Mouse (Mus musculus) T-cell, adult 66 days (primary cell): Measurements from ENCODE around the gene Rbms1. TPM values are rescaled to one million over a fixed set of nuclear protein-coding genes. Genes with fewer than 3 reads are reported as not detected.

Experiments
- total RNA-seq, 2 experiments: library from RNA; stranded (reverse); gene quantifications; 3 replicates in 1 of 2; 4 replicates in 1 of 2; pipeline ENCODE4 v1.2.4; 2023

The Rbms1 gene
- total RNA-seq, result 100 to 1,000 TPM; 108 to 115 TPM

GRCm38 (mm10) chr2:60962671-60963421, at the start of gene Rbms1:
Gene Rbms1 (minus strand): TSS chr2:60963192.

GRCm38 (mm10) chr2:60722514-60722913, 240.5 kb downstream of the Rbms1 start, which contains the start of gene Itgb6:
Gene Itgb6 (minus strand): TSS chr2:60722643.

Other genes starting within 250 kb of the Rbms1 start
- not detected for gene Itgb6, start 240.5 kb downstream of the Rbms1 start, total RNA-seq